Mouse (Mus musculus) T-helper 2 cell (primary cell): Measurements from ENCODE around the gene Stn1.

Experiments used
- in situ Hi-C: fragments of 300-600 bp; cut with MboI, MseI; formaldehyde crosslinking; loops from one replicate; pipeline ENCODE4 v1.15.1; 2025; ENCODE audit warnings: high pct_unique_total_duplicates

The Stn1 gene

DNA sequence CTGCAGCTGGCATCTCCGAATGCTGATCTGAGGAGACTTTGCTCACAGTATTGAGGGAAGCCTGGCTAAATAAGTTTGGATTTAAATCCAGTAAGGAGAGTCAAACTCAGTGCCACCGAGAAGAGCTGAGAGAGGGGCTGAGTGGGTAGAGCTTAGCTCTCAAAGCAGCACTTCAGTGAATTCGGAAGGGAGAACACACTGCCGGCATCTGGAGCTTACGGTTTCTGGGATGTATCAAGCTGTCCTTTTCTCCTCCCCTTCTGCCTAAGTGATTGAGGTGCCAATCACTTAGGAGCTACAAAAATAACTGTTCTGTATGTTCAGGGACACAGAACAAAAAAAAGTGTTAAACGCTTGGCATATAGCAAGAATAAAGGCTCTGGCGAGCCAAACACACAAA is 5.1 kb upstream of the Stn1 start:
- in situ Hi-C loops = no loop called here

DNA sequence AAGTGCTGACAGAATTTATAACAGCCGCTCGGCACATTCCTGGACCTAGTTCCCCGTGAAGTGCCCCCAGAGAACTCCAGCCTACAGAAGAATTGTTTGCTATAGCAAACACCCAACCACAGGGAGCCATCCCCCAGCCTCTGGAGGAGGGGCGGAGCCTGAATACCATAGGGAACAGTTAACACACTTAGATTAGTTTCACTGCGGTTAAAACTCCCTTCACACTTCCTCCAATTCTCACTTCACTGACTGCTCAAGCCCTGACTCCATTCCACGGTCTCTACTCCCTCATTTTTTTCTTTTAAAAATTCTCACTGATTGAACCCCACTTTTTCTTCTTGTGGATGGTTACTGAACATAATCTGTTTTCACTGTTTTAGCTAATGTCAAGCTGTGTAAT is 1.5 kb upstream of the Stn1 start:
- in situ Hi-C loops = no loop called here

DNA sequence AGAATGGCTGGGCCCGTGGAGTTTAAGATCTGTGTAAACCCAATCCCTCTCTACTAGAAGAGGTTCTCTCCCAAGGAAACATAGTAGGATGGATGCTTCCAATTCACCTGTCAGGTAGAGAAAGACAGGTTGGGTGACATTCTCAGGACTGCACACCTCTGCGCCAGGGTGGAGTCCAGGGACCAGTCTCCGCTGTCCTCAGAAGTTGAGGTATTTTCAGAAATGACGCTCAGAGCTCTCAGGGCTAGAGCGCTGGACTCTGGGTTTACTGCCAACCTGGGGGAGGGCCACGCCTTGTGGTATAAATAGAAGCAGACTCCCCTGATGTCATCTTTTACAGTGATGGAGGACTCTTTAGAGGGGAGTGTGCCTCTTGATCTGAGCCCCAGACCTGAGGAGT is 572 bp upstream of the Stn1 start:
- in situ Hi-C loops = no loop called here

DNA sequence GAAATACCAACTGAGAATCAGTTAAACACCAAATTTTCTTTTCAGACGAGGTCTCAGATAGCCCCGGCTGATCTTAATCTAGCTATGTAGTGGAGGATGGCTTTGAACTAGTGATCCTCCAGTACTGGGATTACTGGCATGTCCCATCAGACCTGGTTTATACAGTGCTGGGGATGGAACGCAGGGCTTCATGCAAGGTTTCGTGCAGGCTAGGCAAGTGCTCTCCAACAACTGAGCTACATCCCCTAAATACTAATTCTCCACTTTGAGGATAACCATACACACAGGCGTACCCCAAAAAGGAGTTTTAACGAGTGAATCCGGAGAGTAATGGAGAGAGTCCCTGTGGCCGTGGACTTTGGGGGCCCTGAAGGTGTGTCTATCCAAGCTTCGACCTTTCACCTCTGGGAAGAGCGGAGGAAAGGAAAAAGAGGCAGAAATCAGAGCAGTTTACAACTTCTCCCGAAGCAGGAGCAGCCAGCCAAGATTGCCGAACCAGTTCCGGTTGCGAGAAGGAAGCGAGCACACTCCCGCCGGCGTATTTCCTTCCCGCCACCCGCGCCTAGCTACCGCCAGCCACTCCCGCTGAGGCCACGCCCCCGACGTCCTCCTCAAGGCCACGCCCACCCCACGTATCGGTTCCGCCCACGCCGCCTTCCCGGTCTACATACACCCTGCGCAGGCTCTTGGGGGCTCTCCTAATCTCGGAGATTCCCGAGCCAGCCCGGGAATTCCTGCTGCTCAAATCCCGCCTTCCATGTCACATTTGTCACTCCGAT is 597 bp downstream of the Stn1 start:
- in situ Hi-C loops = no loop called here

DNA sequence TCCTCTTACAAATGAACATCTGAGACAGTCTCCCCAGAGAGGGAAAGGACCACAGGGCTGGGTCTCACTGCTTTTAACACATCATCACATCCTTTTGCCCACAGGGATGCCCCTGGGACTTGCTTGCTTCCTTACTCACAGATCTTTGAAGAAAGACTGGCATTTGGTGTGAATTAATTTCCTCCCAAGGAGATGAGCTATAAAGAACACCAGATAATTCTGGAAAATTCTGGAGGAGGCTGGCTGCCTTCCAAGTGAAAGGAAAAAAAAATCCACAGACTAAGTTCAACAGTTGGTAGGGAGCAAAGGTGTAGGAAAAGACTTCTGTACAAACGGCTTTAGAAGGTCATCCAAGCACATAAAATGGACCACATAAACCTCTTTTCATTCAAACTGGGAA is 3.2 kb downstream of the Stn1 start:
- in situ Hi-C loops = no loop called here

DNA sequence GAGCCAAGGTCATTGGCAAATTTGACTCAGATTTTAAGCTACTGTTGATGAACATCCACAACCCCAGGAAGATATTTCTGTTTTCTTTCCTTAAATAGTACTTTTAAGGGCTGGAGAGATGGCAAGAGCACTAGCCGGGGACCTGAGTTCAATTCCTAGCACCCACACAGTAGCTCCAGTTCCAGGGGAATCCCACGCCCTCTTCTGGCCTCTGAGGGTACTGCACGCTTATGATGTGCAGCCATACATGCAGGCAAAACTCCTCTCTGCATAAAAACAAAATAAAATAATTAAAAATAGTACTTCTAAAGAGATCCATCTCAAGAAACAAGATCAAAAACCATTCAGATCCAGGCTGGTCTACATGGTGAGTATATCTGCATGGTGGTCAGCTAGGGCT is 4.9 kb downstream of the Stn1 start:
- in situ Hi-C loops = no loop called here

DNA sequence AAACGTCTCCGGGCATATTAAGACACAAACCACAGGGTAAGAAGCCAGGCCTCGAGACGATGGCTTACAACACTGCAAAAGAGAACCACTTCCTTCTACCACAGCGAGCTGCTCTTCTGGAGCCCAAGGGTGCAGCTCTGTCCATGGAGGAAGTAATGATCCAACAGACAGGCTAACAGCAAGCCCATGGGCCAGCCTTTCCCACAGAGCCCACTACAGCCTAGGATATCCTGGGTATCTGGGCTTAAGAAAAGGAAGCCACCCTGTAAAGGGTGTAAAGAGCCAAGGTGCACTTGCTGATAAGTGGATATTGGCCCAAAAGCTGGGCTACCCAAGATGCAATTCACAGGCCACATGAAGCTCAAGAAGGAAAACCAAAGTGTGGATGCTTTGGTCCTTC is 6.0 kb downstream of the Stn1 start:
- in situ Hi-C loops = no loop called here

DNA sequence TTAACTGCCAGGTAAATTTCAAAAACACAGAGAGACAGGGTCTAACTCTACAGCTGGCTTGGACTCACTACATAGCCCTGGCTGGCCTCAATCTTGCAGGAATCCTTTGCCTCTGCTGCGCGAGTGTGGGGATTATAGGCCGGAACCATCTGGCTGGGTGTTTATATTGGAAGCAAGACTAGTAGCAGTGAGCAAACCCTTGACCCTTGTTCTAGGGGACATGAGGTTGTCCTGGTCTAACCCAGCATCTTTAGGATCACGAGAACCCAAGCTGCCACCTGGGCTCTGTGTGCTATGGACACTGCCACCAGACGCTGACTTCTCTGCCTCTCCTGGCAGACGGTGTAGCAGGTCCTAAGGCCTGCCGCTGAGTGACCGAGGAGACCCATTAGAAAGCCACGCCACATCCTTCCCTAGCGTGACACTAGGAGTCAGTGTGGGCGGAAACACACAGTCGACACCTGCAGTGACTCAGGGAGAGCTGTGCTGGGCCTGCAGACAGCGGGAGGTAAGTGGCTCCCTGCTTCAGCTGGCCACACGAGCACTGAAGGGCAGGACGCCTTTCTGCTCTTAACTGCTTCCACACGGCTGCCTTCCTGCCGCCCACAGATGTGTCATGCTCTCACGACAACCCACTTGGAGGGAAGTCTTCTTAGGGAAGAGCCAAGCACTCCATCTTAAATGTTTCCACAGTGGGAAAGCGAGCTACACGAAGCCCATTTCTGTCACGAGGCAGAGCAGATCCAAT is 10.9 kb downstream of the Stn1 start:
- in situ Hi-C loops = loop anchor here (10.0 kb wide), 1 partner anchor 912 kb away; no protein-coding TSS in a partner anchor

DNA sequence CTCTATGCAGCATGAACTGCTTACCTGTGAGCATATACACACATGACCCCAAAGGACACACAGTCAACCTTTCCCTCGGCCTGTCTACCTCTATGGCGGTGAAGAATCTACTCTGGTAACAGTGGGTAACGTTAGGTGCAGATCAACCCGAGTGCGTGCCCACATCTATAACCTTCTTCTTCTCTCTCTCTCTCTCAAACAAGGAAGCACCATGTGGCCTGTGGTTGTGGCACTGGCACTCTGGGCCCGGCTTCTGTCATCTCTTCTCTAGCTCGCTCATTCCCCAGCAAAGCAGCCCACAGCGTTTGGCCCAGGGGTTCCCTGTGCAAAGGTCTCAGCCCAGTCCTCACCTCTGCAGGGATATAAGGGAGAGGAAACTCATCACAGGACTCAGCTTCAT is 12.4 kb downstream of the Stn1 start:
- in situ Hi-C loops = loop anchor here (10.0 kb wide), 1 partner anchor 910 kb away; no protein-coding TSS in a partner anchor

DNA sequence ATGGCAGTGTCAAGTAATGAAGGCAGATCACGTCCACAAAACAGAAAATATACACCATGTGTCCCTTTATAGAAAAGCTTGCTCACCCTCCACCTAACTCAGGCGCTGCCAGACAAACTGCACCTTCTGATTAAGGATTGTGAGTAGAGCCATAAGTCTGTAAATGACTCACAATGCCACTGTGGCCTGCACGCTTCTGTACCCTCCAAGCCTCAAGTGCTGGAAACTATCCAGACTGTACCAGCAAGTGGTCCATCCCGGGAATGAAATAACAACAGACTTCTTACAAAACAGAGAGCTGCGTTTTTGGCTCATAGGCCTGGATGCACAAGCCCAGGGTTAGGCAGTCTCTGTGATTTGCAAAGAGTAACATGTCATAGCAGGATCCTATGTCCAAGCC is 15.9 kb downstream of the Stn1 start:
- in situ Hi-C loops = loop anchor here (10.0 kb wide), 1 partner anchor 907 kb away; no protein-coding TSS in a partner anchor

DNA sequence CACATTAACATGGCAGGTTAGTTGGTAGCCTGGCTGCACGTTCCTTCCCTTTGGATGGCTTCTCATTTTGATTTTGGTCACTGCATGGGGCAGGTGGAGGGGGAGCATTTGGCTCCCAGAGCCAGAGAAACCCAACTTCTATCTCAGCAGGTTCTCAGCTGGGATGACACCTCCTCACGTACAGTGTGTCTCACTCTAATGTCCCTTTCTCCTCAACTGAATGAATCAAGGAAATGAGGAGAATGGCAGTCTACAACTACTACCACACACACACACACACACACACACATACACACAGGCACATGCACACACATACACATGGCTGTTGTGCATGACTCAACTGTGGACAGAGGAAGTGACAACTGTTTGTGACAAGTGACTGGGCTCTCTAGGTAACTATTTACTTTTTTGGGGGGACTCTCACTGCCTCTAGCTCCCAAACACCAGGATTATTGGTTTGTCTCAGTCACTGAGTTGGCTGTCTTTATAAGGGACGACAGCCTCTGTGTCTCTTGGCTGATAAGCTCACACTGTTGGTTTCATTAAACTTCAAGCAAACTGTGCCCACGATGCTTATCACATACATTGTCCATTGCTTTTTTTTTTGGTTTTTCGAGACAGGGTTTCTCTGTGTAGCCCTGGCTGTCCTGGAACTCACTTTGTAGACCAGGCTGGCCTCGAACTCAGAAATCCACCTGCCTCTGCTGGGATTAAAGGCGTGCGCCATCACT is 18.0 kb downstream of the Stn1 start:
- in situ Hi-C loops = no loop called here

DNA sequence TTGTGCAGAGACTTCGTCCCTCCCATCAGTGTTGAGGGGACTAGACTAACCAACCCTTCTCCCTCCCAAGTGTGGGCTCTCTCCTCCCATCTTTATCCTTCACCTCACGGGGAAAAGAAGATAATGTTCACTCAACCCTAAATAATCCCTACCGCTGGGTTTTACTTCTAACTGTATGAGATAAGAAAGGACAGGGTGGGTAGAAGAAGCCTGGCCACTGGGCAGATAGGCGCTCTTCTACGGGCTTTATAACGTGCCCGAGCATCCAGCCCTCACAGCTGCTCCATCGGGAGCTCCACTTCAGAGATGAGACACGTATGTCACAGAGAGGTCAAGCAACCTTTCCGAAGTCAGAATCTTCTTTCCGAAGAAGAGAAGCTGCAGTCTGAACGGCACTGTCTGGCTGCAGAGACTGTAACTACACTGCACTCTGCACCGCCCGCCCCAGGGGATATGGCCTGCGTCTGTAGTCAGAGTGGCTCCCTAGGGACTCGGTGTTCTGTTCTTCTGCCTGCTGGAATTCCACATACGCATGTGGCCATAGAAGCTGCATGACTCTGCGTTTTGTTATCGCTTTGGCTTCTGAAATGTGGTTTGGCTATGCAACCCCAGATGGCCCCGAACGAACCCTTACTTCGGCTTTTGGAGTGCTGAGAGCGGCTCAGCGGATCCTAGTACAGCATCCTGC is 18.7 kb downstream of the Stn1 start:
- in situ Hi-C loops = no loop called here

DNA sequence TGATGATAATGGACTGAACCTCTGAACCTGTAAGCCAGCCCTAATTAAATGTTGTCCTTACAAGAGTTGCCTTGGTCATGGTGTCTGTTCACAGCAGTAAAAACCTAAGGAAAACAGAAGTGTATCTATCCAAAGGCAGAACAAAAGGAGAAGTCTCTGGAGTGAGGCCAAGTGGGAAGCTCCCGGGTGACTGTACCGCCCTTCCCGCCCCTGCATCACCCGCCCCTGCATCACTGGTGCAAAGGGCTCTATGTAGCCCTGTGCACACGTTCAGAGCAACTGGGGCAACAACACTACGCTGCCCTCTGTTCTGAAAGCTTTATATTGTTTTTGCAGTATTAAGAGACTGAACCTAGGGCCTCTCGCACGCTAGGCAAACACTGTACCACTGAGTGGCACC is 19.7 kb downstream of the Stn1 start:
- in situ Hi-C loops = no loop called here

DNA sequence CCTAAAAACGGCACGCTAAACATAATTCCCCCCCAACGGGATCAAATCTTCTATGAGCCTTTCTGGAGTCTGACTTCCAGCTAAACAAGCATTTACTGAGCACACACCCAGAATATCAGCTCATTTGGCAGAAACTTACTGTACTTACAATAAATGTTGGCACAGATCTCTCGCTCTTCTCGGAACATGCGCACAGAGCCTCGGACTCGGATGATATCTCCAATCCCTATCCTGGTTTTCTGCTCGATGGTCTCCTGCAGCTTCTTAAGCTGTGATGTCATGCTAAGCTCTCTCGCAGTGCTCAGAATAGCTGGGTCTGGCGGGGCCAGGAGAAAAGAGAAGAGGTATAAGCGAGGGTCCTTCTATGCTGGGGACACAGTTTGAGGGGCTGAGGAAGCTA is 20.4 kb downstream of the Stn1 start:
- in situ Hi-C loops = no loop called here

DNA sequence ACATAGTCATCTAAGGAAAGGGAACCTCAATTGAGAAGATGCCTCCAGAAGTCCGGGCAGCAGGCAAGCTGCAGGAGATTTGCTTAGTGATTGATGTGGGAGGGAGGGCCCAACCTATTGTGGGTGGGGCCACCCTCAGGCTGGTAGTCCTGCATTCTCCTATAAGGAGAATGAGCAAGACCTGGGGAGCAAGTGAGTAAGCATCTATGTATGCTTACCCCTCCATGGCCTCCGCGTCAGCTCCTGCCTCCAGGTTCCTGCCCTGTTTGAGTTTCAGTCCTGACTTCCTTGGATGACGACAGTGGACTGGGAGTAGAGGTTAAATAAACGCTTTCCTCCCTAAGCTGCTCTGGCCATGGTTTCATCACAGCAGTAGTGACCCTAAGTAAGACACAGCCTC is 22.2 kb downstream of the Stn1 start:
- in situ Hi-C loops = no loop called here

DNA sequence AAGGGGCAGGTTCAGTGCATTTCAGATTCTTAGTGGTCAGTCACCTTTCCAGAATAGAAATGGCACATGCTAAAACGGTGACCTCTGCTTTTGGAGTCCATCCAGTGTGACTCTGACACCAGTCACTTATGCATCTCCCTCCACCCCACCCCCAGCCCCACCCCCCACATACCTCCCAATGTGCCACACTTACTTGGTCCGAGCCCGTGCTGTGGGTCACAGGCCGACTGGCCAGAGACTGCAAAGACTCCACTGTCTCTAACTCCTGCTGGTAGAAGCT is 23.7 kb downstream of the Stn1 start:
- in situ Hi-C loops = no loop called here

DNA sequence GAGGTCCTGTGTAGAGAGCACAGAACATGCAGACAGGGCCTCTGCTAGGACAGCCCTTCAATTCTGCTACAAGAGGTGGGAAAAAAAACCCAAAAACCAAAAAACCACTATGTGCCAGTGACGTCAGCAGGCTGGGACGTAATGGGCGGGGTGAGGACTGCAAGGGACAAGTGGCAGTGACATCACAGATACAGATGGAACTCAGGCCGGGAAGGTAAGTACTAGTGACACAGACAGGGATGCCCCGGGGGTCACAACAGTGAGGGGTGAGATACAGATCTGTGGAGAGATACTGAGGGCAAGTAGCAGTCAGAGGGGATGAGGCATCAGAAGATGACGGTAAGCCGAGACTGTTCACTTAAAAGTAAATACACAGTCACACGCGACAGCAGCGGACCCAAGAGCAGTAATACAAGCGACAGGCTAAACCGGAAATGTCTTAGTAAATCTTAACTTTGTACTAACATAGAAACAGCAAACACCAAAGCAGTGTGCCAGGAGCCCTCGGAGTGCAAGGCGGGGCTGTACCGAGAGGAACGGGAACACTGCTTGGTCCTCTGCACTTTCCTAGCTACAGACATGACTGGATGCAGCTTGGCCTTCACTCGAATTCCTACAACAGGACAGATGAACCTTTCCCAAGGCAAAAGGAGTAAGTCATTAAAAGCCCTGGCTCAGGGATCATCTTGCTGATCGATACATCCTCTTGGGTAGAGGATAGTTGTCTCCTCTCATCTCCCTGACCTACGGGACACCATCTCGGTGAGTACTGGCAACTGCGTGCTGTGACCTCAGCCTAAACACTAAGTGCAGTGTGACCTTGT is 24.3 kb downstream of the Stn1 start:
- in situ Hi-C loops = no loop called here

DNA sequence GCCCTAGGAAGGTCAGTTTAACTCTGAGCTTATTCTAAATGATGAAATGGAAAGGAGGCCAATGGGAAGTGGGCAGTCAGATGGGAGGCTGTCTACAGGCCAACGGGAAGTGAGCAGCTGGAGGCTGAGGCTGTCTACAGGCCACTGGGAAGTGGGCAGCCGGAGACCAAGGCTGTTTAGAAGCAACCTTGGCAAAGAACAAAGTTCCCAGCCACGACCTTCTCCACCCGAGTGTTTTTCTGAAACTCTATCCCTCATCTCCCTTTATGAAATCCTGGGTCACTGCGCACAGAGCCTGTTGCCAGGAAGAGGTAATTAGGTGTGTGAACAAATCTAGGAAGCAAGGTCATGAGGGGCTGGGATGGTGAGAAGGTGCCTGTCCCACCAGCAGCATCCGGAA is 25.3 kb downstream of the Stn1 start:
- in situ Hi-C loops = no loop called here

DNA sequence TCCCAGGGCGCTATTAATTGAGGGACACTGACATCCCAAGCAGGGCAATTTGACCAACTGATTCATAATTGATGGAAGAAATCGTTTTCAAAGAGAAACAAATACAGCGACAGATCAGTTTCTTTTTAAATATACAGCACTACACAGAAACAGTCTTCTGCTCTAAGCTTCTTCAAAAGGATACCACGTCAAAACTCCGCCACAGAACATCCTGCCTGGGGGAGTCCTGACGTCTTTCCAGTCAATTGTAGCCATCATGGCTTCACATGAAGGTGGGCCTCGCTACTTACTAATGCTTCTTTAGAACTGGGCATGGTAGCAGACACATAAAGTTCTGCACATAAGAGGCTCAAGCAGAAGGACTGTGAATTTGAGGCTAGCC is 26.0 kb downstream of the Stn1 start:
- in situ Hi-C loops = no loop called here

DNA sequence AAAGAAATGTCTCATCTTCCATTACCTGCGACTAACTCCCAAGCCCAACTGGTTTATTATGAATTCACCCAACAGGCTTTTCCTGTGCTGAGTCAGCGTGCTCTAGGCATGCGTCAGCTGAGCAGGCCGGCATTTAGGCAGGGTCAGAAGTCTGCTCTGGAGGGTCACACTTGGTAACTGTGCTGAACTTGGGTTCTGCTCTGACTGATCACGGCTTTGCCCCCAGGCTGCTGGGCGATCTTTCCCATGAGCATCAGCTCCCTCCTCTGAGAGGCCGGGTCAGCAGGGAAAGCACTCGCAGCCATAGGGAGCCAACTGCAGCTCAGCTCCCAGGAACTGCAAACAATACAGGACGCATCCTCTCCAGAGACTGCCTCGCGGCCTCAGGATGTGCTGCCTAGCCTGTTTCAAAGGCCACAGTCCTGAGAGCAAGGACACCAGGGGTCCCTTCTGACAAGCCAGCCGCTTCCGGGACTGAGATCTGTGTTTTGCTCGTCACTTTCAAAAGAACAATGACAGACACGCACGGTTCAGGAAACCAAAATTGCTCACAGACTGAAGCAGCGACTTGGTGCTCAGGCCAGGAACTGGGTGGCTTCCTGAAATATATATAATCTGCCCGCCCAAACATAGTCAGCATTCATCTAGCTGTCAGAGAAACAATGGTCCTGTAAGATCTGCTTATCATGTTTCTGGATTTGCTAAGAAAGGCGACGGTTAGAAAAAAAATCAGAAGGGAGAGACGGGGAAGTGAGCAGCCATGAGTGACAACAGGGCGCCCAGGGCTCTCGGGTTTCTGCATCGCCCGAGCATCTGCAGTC is 26.6 kb downstream of the Stn1 start:
- in situ Hi-C loops = no loop called here

DNA sequence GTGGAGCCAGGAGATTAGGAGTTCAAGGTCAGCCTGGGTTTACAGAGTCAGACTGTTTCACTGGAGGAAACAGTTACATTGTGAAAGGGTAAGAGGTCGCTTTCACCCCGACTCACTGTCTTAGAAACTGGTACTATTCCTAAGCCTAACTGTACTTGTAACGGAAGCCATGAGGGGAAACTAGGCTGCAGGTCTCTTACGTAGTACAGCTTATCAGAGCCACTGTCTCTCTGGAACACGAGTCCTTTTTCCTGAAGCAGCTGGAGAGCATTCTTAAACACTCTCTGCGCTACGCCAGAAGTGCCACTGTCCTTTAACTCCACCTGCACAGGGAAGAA is 27.2 kb downstream of the Stn1 start:
- in situ Hi-C loops = no loop called here
